Mouse (Mus musculus) neural tube, embryonic 15.5 days (tissue): Measurements from ENCODE around the gene Lgals4. TPM values are rescaled to one million over a fixed set of nuclear protein-coding genes. Genes with fewer than 3 reads are reported as not detected.

Source experiments
- ATAC-seq: fragments of 200-750 bp; cut with Nextera tagmentation; 2 replicates; pipeline ENCODE4 v1.8.0; 2017; ENCODE audit warnings: mild to moderate bottlenecking, moderate TSS enrichment, moderate library complexity; ENCODE audit not compliant: low FRiP score
- H3K27ac ChIP-seq: fragments of 300-500 bp; sonication (generic); replicated peaks from 2 replicates; pipeline ENCODE4 v1.5.1; 2015; ENCODE audit warnings: mild to moderate bottlenecking, inconsistent platforms
- H3K27me3 ChIP-seq: fragments of 300-500 bp; sonication (generic); replicated peaks from 2 replicates; pipeline ENCODE4 v1.6.1; 2015; ENCODE audit warnings: inconsistent platforms
- H3K36me3 ChIP-seq: fragments of 300-500 bp; sonication (generic); 2 replicates; pipeline ENCODE4 v1.6.1; 2015; ENCODE audit warnings: inconsistent platforms
- H3K4me1 ChIP-seq: fragments of 300-500 bp; sonication (generic); 2 replicates; pipeline ENCODE4 v1.6.1; 2015; ENCODE audit warnings: inconsistent platforms
- H3K4me2 ChIP-seq: fragments of 300-500 bp; sonication (generic); 2 replicates; pipeline ENCODE4 v1.6.1; 2015; ENCODE audit warnings: inconsistent platforms, mild to moderate bottlenecking, moderate library complexity
- H3K4me3 ChIP-seq: fragments of 300-500 bp; sonication (generic); replicated peaks from 2 replicates; pipeline ENCODE4 v1.5.1; 2015; ENCODE audit warnings: mild to moderate bottlenecking, inconsistent platforms
- H3K9ac ChIP-seq: fragments of 300-500 bp; sonication (generic); replicated peaks from 2 replicates; pipeline ENCODE4 v1.6.1; 2015; ENCODE audit warnings: mild to moderate bottlenecking, inconsistent platforms
- H3K9me3 ChIP-seq: fragments of 300-500 bp; sonication (generic); replicated peaks from 2 replicates; pipeline ENCODE4 v1.6.1; 2016; ENCODE audit warnings: inconsistent platforms
- WGBS: fragments of 180-500 bp; shearing (Covaris S2); methylation state at CpG from one replicate; pipeline ENCODE4 v1.1.7; 2015; ENCODE audit warnings: mixed read lengths; 5-methylcytosine and 5-hydroxymethylcytosine counted together
- polyA plus RNA-seq: library from polyadenylated mRNA; unstranded; fragments of >200 nt; fragmentation: Nextera tagmentation; extraction: Ambion mirVana; gene quantifications from 2 replicates; pipeline ENCODE4 v1.2.1, GENCODE M21; 2015

Lgals4 gene
- polyA plus RNA-seq, 1 experiment from 2014 or later = 5.4 TPM

- no peak overlapping the region for H3K9ac ChIP-seq
- no peaks in the 10 kb centered on the region for H3K27me3 ChIP-seq
- H3K4me3 ChIP-seq = no peak overlapping the region
- H3K36me3 ChIP-seq = peaks cover 34% of the 10 kb centered on the region
- H3K9me3 ChIP-seq = no peaks in the 10 kb centered on the region
- 0 out of 2 replicates have a peak overlapping the region, but pooled peaks have one; percentile 75 for H3K27ac ChIP-seq
- ATAC-seq = no peak
- WGBS = 92% methylated on average over 7 of the region's 7 CpGs
- peaks cover 25% of the 10 kb centered on the region for H3K4me1 ChIP-seq
- H3K4me2 ChIP-seq = peak overlapping the region; percentile 56; the same call in 1 of the 2 replicates
These were observed 7.3 kb upstream of the Lgals4 start for GRCm38 (mm10) chr7:28826402-28826772.

- 55% methylated on average over 3 of the region's 3 CpGs for WGBS
- H3K4me3 ChIP-seq = no peak overlapping the region
- H3K27me3 ChIP-seq = no peaks in the 10 kb centered on the region
- H3K27ac ChIP-seq = no peak overlapping the region
- H3K36me3 ChIP-seq = peaks cover 32% of the 10 kb centered on the region
- no peaks in the 10 kb centered on the region for H3K9me3 ChIP-seq
- no peak overlapping the region for H3K4me2 ChIP-seq
- ATAC-seq = no peak
- peaks cover 21% of the 10 kb centered on the region for H3K4me1 ChIP-seq
- H3K9ac ChIP-seq = no peak overlapping the region
These were observed 6.3 kb upstream of the Lgals4 start for GRCm38 (mm10) chr7:28827338-28827737.

GRCm38 (mm10) chr7:28829821-28830220 is 3.8 kb upstream of the Lgals4 start:
- peaks cover 11% of the 10 kb centered on the region for H3K4me1 ChIP-seq
- H3K36me3 ChIP-seq = peaks cover 25% of the 10 kb centered on the region
- no peaks in the 10 kb centered on the region for H3K27me3 ChIP-seq
- H3K4me2 ChIP-seq = no peak overlapping the region
- no peak overlapping the region for H3K27ac ChIP-seq
- no peak overlapping the region for H3K9ac ChIP-seq
- no peaks in the 10 kb centered on the region for H3K9me3 ChIP-seq
- no peak for ATAC-seq
- 94% methylated on average over 8 of the region's 8 CpGs for WGBS
- no peak overlapping the region for H3K4me3 ChIP-seq

DNA sequence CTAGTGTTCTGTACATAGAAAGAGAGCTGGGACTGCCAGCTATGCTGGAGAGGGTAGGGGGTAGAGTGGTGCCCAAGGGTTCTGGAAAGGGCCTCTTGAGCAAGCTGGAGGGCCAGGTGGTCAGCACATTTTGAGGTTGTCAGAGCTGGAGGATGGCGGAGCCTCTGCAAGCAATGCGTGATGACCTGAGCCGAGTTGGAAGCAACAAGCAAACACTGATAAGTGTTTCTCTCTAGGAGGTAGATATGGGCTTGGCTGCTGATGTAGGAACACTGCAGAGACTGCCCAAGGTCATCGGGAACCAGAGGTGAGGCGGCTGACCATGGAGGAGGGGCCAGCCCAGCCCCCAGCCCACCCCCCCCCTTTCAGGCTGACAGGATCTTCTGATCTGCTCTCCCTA is 2.7 kb upstream of the Lgals4 start:
- no peaks in the 10 kb centered on the region for H3K27me3 ChIP-seq
- peaks cover 5% of the 10 kb centered on the region for H3K4me1 ChIP-seq
- WGBS = 95% methylated on average over 5 of the region's 5 CpGs
- H3K27ac ChIP-seq = no peak overlapping the region
- H3K36me3 ChIP-seq = peaks cover 25% of the 10 kb centered on the region
- ATAC-seq = no peak
- no peak overlapping the region for H3K4me3 ChIP-seq
- no peak overlapping the region for H3K4me2 ChIP-seq
- H3K9me3 ChIP-seq = no peaks in the 10 kb centered on the region
- no peak overlapping the region for H3K9ac ChIP-seq

GRCm38 (mm10) chr7:28831411-28832125 is 2.1 kb upstream of the Lgals4 start:
- 93% methylated on average over 17 of the region's 17 CpGs for WGBS
- Histone ChIP-seq H3K27me3 (no peaks in the 10 kb centered on the region), H3K9me3 (no peaks in the 10 kb centered on the region), H3K27ac (no peak overlapping the region), H3K4me1 (no peaks in the 10 kb centered on the region), H3K4me3 (no peak overlapping the region), H3K36me3 (peaks cover 25% of the 10 kb centered on the region), H3K4me2 (no peak overlapping the region), H3K9ac (no peak overlapping the region)
- no peak for ATAC-seq

- Histone ChIP-seq H3K4me1 (no peaks in the 10 kb centered on the region), H3K27ac (no peak overlapping the region), H3K9ac (no peak overlapping the region), H3K4me3 (no peak overlapping the region), H3K9me3 (no peaks in the 10 kb centered on the region), H3K27me3 (no peaks in the 10 kb centered on the region), H3K36me3 (peaks cover 25% of the 10 kb centered on the region), H3K4me2 (no peak overlapping the region)
- 45% methylated on average over 6 of the region's 6 CpGs for WGBS
- ATAC-seq = no peak
These were observed 1.5 kb upstream of the Lgals4 start for GRCm38 (mm10) chr7:28832137-28832536.

DNA sequence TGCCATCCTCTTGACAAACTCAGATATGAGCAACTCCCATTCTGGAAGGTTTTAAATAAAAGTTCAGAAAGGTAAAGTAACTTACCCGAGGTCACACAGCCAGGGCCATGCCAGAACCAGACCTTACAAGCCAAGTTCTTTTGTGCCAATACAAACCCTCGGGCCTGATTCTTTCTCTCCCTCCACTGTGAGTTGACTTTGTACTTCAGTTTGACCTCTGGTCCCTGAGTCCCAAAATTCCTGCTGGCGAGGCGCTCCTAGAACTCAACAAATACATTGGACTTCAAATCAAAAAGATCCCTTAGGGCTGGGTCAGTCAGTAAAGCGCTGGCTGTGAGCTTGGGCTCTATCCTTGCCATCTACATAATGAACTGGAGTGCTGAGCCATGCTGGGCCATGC is 3.3 kb downstream of the Lgals4 start:
- Histone ChIP-seq H3K27ac (no peak overlapping the region), H3K4me1 (no peaks in the 10 kb centered on the region), H3K9ac (no peak overlapping the region), H3K4me3 (no peak overlapping the region), H3K9me3 (no peaks in the 10 kb centered on the region), H3K4me2 (no peak overlapping the region), H3K36me3 (peaks cover 2% of the 10 kb centered on the region; the same call in 1 of the 2 replicates), H3K27me3 (no peaks in the 10 kb centered on the region)
- WGBS = 81% methylated on average over 5 of the region's 5 CpGs
- ATAC-seq = no peak

DNA sequence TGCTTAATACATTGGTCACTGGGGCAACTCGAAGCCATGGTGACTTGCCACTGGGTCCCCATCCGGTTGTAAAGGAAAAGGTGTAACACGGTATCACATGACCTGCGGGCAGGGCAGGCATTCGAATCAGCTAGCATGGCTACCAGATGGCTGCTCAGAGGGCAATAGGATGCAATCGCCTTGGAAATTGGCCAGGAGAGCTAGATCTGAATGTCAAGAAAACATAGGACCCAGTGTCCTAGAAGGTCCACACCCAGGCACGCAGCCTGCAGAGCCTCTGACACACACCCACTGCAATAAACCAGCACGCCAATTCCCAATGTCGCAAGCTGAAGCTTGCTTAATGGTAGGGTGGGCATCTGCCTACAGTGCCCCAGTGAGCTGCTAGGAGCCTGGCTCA is 4.7 kb downstream of the Lgals4 start:
- Histone ChIP-seq H3K4me1 (no peaks in the 10 kb centered on the region), H3K9me3 (no peaks in the 10 kb centered on the region)
- WGBS = 67% methylated on average over 9 of the region's 9 CpGs

GRCm38 (mm10) chr7:28847273-28847672 is 13.6 kb downstream of the Lgals4 start:
- H3K36me3 ChIP-seq = no peaks in the 10 kb centered on the region
- H3K4me3 ChIP-seq = no peak overlapping the region
- no peaks in the 10 kb centered on the region for H3K4me1 ChIP-seq
- no peak for ATAC-seq
- no peak overlapping the region for H3K4me2 ChIP-seq
- H3K9ac ChIP-seq = no peak overlapping the region
- no peaks in the 10 kb centered on the region for H3K27me3 ChIP-seq
- no peaks in the 10 kb centered on the region for H3K9me3 ChIP-seq
- WGBS = 64% methylated on average over 1 of the region's 1 CpGs
- no peak overlapping the region for H3K27ac ChIP-seq

More for the DNA sequence above, 4.7 kb downstream of the Lgals4 start:
- H3K4me2 ChIP-seq = no peak overlapping the region
- ATAC-seq = no peak
- no peaks in the 10 kb centered on the region for H3K36me3 ChIP-seq
- H3K27me3 ChIP-seq = no peaks in the 10 kb centered on the region
- no peak overlapping the region for H3K9ac ChIP-seq
- no peak overlapping the region for H3K27ac ChIP-seq
- no peak overlapping the region for H3K4me3 ChIP-seq

DNA sequence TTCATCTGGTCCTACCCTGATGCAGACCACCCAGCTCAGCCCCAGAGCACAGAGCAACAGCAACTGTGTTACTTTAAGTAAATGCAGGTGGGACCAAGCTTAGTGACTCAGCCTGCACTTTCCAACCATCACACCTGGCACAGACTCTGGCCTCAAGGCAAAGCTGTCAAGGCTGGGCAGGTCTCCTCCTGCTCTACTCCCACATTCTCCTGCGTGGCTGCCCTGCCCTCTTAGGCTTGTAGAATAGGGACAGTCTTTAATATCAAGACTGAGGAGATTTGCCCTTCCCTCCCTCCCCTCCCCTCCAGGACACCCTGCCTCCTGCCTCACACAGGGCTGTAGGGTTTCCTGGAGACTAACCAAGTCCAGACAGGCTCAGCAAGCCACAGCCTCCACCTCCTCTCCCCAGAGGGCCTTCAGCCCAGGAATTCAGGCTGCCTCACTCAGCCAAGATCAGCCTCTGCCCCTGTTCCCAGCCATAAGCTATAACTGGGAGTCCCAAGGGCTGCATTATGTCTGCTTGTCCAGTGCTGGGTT is 16.1 kb downstream of the Lgals4 start:
- no peaks in the 10 kb centered on the region for H3K9me3 ChIP-seq
- no peak overlapping the region for H3K4me2 ChIP-seq
- ATAC-seq = no peak
- H3K27ac ChIP-seq = no peak overlapping the region
- no peak overlapping the region for H3K4me3 ChIP-seq
- no peak overlapping the region for H3K9ac ChIP-seq
- H3K36me3 ChIP-seq = no peaks in the 10 kb centered on the region
- H3K4me1 ChIP-seq = no peaks in the 10 kb centered on the region
- H3K27me3 ChIP-seq = no peaks in the 10 kb centered on the region
- WGBS = 44% methylated on average over 1 of the region's 1 CpGs

DNA sequence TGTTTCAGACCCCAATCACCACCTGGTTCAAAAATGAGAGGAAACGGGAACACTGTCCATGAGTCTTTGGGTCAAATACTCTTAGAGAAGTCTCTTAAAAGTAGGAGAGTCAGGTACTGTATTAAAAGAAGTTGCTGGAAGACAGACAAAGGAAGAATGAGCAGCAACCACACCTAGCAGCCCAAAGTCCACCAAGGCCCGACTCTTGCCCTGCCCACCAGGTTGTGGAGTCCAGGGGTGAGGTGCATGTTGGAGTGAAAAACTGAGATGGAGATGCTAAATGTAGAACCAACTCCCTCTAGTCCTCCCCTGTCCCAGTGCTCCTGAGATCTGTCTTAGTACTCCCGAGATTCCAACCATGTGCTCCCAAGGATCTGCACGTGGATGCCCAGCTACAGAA is 17.0 kb downstream of the Lgals4 start:
- no peak overlapping the region for H3K4me2 ChIP-seq
- H3K27ac ChIP-seq = no peak overlapping the region
- H3K36me3 ChIP-seq = no peaks in the 10 kb centered on the region
- no peak overlapping the region for H3K4me3 ChIP-seq
- WGBS = 81% methylated on average over 4 of the region's 4 CpGs
- H3K4me1 ChIP-seq = no peaks in the 10 kb centered on the region
- no peaks in the 10 kb centered on the region for H3K27me3 ChIP-seq
- ATAC-seq = no peak
- H3K9ac ChIP-seq = no peak overlapping the region
- no peaks in the 10 kb centered on the region for H3K9me3 ChIP-seq

DNA sequence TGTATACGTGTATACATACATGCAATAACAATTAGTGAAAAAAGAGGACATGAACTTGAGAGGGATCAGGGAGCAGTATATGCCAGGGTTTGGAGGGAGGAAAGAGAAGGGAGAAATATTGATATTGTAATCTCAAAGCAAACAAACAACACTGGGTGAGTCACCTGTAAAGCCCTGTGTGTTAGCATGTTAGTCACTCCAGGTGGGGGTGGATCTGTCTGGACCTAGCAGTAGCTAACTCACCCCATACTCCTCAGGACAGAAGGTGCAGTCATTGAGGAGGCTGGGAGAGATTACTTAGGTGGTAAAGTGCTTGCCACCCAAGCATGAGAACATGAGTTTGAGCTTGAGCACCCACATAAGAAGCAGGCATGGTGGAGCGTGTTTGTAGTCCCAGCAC is 26.3 kb downstream of the Lgals4 start:
- Histone ChIP-seq H3K4me2 (no peak overlapping the region), H3K27ac (no peak overlapping the region), H3K4me1 (peaks cover 11% of the 10 kb centered on the region; the same call in 1 of the 2 replicates), H3K27me3 (no peaks in the 10 kb centered on the region), H3K9me3 (no peaks in the 10 kb centered on the region), H3K4me3 (no peak overlapping the region), H3K36me3 (no peaks in the 10 kb centered on the region), H3K9ac (no peak overlapping the region)
- 91% methylated on average over 2 of the region's 2 CpGs for WGBS
- no peak for ATAC-seq
